Mouse (Mus musculus): Measurements from ENCODE around the gene Psme3.

DNA sequence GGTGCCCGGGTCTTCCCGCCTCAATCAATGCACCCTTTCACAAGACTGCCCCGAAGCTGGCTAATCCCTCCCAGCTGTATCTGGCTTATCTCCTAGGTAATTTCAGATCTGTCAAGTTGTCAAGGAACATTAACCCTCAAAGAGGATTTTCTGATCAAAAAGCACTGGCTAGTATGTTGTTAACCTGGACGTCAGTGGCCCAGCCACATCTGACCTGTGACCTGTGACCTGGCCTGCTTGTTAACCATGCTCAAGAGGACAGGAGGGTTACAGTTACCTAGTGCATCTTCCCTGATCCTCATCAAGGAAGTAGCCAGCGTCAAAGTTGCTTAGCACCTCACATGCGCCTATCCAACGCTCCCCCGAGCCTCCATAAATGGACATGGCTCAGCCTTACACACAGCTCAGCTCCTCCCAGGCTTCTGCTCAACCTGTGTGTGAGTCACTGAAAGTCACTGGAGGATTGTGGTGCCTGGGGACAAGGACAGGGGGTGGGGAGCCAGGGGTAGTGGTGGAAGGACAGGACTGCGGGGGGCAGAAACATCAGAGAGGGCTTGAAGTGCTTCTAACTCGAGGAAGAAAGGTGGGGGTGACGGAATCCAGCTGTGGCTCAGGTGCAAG lies 35.2 kb downstream of the Psme3 start:
- no peak for TF ChIP-seq GATA2 (IDR thresholded peaks at IDR 0.05; ENCODE audit: borderline replicate concordance, low read depth, low read length)
- TF ChIP-seq CTCF (IDR thresholded peaks at IDR 0.05; ENCODE audit: low read depth, low read length), result no peak
